Mouse (Mus musculus) forebrain, embryonic 13.5 days (tissue): Measurements from ENCODE around the gene Agpat1. TPM values are rescaled to one million over a fixed set of nuclear protein-coding genes. Genes with fewer than 3 reads are reported as not detected.

Experiments used
- ATAC-seq: fragments of 200-750 bp; cut with Nextera tagmentation; 2 replicates; pipeline ENCODE4 v1.8.0; 2017
- H3K27ac ChIP-seq: fragments of 300-500 bp; sonication (generic); 2 replicates; pipeline ENCODE4 v1.5.1; 2015; ENCODE audit warnings: inconsistent platforms, mild to moderate bottlenecking, moderate library complexity
- H3K27me3 ChIP-seq: fragments of 300-500 bp; sonication (generic); 2 replicates; pipeline ENCODE4 v1.6.1; 2015; ENCODE audit warnings: mild to moderate bottlenecking, inconsistent platforms
- H3K36me3 ChIP-seq: fragments of 300-500 bp; sonication (generic); 2 replicates; pipeline ENCODE4 v1.6.1; 2015; ENCODE audit warnings: mild to moderate bottlenecking, inconsistent platforms; ENCODE audit not compliant: poor library complexity, severe bottlenecking
- H3K4me1 ChIP-seq: fragments of 300-500 bp; sonication (generic); 2 replicates; pipeline ENCODE4 v1.6.1; 2015; ENCODE audit warnings: inconsistent platforms
- H3K4me2 ChIP-seq: fragments of 300-500 bp; sonication (generic); 2 replicates; pipeline ENCODE4 v1.6.1; 2015; ENCODE audit warnings: inconsistent platforms, mild to moderate bottlenecking, moderate library complexity
- H3K4me3 ChIP-seq: fragments of 300-500 bp; sonication (generic); 2 replicates; pipeline ENCODE4 v1.5.1; 2015; ENCODE audit warnings: mild to moderate bottlenecking, inconsistent platforms
- H3K9ac ChIP-seq: fragments of 300-500 bp; sonication (generic); 2 replicates; pipeline ENCODE4 v1.6.1; 2015; ENCODE audit warnings: mild to moderate bottlenecking, inconsistent platforms
- H3K9me3 ChIP-seq: fragments of 300-500 bp; sonication (generic); replicated peaks from 2 replicates; pipeline ENCODE4 v1.6.1; 2016; ENCODE audit warnings: inconsistent platforms
- WGBS: fragments of 180-500 bp; shearing (Covaris S2); methylation state at CpG from one replicate; pipeline ENCODE4 v1.1.7; 2015; 5-methylcytosine and 5-hydroxymethylcytosine counted together
- polyA plus RNA-seq: library from polyadenylated mRNA; unstranded; fragments of >200 nt; fragmentation: Nextera tagmentation; extraction: Ambion mirVana; gene quantifications from 2 replicates; pipeline ENCODE4 v1.2.1, GENCODE M21; 2015

Agpat1 gene
- polyA plus RNA-seq, 1 experiment from 2014 or later = 74.4 TPM

DNA sequence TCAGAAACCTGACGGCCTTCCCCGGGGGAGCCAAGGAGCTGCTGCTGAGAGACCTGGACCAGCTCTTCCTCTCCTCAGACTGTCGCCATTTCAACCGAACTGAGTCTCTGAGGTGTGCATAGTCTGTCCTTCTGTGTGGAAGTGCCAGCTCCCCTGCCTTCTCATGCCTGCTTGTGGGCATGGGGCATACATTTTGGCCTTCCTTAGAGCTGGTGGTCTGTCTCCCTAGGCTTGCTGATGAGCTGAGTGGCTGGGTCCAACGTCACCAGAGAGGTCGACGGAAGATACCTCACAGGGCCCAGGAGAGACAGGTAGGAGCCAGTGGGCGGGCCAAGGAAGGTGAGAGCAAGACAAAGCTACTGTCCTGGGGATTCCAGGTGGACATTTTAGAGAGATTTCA is 48.9 kb downstream of the Agpat1 start:
- Histone ChIP-seq H3K9ac (no peak overlapping the region), H3K4me1 (peaks cover 7% of the 10 kb centered on the region), H3K27ac (no peak overlapping the region), H3K9me3 (no peaks in the 10 kb centered on the region), H3K36me3 (peaks cover 70% of the 10 kb centered on the region), H3K27me3 (no peaks in the 10 kb centered on the region), H3K4me2 (no peak overlapping the region), H3K4me3 (no peak overlapping the region)
- 96% methylated on average over 8 of the region's 8 CpGs for WGBS
- no peak for ATAC-seq

GRCm38 (mm10) chr17:34653746-34654285 is 49.8 kb downstream of the Agpat1 start:
- H3K36me3 ChIP-seq = peaks cover 66% of the 10 kb centered on the region
- no peak overlapping the region for H3K4me3 ChIP-seq
- H3K27ac ChIP-seq = no peak overlapping the region
- no peaks in the 10 kb centered on the region; the same call in 1 of the 2 replicates for H3K4me1 ChIP-seq
- H3K27me3 ChIP-seq = peaks cover 1% of the 10 kb centered on the region; the same call in 1 of the 2 replicates
- H3K9me3 ChIP-seq = no peaks in the 10 kb centered on the region
- WGBS = 65% methylated on average over 9 of the region's 9 CpGs
- H3K9ac ChIP-seq = no peak overlapping the region
- no peak overlapping the region for H3K4me2 ChIP-seq
- no peak for ATAC-seq

- Histone ChIP-seq H3K4me1 (no peaks in the 10 kb centered on the region), H3K9ac (no peak overlapping the region), H3K36me3 (peaks cover 60% of the 10 kb centered on the region), H3K27ac (no peak overlapping the region), H3K4me2 (no peak overlapping the region), H3K27me3 (peaks cover 7% of the 10 kb centered on the region; the same call in 1 of the 2 replicates), H3K9me3 (no peaks in the 10 kb centered on the region), H3K4me3 (no peak overlapping the region)
- WGBS = 93% methylated on average over 13 of the region's 13 CpGs
- ATAC-seq = no peak
These were observed 50.3 kb downstream of the Agpat1 start for GRCm38 (mm10) chr17:34654392-34654791.

DNA sequence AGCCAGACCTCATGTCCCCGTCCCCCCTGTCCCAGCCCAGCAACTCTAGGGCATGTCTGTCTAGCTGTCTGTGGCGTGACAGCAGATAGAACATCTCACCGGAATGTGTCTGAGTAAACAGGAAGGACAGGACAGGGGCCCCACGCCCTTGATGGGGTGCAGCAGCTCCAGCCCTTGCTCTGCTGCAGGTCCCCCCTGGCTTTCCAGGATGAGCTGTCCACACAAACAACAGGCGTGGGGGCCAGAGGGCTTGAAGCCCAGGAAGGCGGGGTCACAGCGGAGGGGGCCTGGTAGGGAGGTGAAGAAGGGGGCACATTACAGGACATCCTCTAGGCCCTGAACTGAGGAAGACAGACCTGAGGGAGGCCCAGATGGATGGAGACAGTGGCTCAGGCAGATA is 51.1 kb downstream of the Agpat1 start:
- no peak overlapping the region for H3K27ac ChIP-seq
- ATAC-seq = no peak

GRCm38 (mm10) chr17:34655581-34655991 is 51.5 kb downstream of the Agpat1 start:
- no peaks in the 10 kb centered on the region for H3K4me1 ChIP-seq
- no peak overlapping the region for H3K4me3 ChIP-seq
- no peak overlapping the region for H3K9ac ChIP-seq
- peaks cover 19% of the 10 kb centered on the region for H3K27me3 ChIP-seq
- no peak overlapping the region for H3K4me2 ChIP-seq
- WGBS = 70% methylated on average over 4 of the region's 4 CpGs
- H3K36me3 ChIP-seq = peaks cover 48% of the 10 kb centered on the region
- H3K9me3 ChIP-seq = no peaks in the 10 kb centered on the region
- no peak overlapping the region for H3K27ac ChIP-seq
- ATAC-seq = 0 out of 2 replicates have a peak, but pooled peaks have one; percentile 16

More for the DNA sequence above, 51.1 kb downstream of the Agpat1 start:
- Histone ChIP-seq H3K9me3 (no peaks in the 10 kb centered on the region), H3K9ac (no peak overlapping the region), H3K4me2 (no peak overlapping the region), H3K4me3 (no peak overlapping the region), H3K36me3 (peaks cover 52% of the 10 kb centered on the region), H3K27me3 (peaks cover 15% of the 10 kb centered on the region), H3K4me1 (no peaks in the 10 kb centered on the region)
- 84% methylated on average over 7 of the region's 7 CpGs for WGBS

GRCm38 (mm10) chr17:34656666-34657065 is 52.6 kb downstream of the Agpat1 start:
- no peak overlapping the region for H3K4me2 ChIP-seq
- no peaks in the 10 kb centered on the region for H3K4me1 ChIP-seq
- no peak for ATAC-seq
- no peaks in the 10 kb centered on the region for H3K9me3 ChIP-seq
- no peak overlapping the region for H3K9ac ChIP-seq
- H3K4me3 ChIP-seq = no peak overlapping the region
- H3K36me3 ChIP-seq = peaks cover 37% of the 10 kb centered on the region
- peaks cover 30% of the 10 kb centered on the region for H3K27me3 ChIP-seq
- H3K27ac ChIP-seq = no peak overlapping the region
- WGBS = 51% methylated on average over 8 of the region's 8 CpGs

DNA sequence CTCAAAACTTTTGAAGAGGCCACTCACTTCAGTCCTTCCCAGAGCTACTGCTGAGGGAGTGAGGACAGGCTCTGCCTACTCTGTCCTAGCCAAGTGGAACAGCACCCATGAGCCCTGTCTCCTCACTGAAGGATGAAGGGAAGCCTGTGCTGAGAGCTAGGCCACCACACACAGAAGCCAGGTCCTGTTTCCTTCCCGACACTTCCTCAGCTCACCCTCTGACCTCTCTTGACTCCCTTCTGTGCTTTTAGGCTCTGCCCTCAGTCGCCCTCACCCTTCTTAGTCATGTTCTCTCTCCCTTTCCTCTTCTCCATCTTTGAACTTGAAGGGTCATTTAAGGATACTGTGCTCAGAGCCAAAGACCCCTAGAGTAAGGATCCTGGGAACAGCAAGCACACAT is 53.2 kb downstream of the Agpat1 start:
- peaks cover 31% of the 10 kb centered on the region for H3K27me3 ChIP-seq
- peaks cover 31% of the 10 kb centered on the region for H3K36me3 ChIP-seq
- H3K4me3 ChIP-seq = no peak overlapping the region
- no peaks in the 10 kb centered on the region for H3K4me1 ChIP-seq
- no peak overlapping the region for H3K9ac ChIP-seq
- no peak overlapping the region for H3K27ac ChIP-seq
- WGBS = 44% methylated on average over 2 of the region's 2 CpGs
- no peak overlapping the region for H3K4me2 ChIP-seq
- no peak for ATAC-seq
- no peaks in the 10 kb centered on the region for H3K9me3 ChIP-seq

DNA sequence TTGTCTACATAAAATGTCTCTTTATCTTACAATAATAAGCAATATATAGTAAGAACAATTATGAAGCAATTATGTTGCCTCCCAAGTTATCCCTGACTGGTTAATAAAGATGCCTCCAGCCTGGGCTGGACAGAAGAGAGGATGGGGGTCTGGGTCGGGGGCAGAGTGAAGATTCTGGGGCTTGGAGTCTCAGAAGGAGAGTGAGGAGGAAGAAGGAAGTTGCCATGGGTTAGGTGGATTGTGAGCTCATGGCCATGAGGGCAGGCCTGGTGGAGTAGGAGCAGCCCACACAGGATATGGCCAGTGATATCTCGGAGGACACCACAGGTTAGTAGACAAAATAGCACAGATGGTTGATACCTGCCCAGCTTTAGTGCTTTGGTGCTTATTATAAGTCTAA is 54.1 kb downstream of the Agpat1 start:
- no peak overlapping the region for H3K4me2 ChIP-seq
- no peak overlapping the region for H3K27ac ChIP-seq
- H3K4me1 ChIP-seq = no peaks in the 10 kb centered on the region
- peaks cover 23% of the 10 kb centered on the region for H3K36me3 ChIP-seq
- no peaks in the 10 kb centered on the region for H3K9me3 ChIP-seq
- WGBS = 87% methylated on average over 2 of the region's 2 CpGs
- ATAC-seq = no peak
- H3K4me3 ChIP-seq = no peak overlapping the region
- H3K9ac ChIP-seq = no peak overlapping the region
- H3K27me3 ChIP-seq = peaks cover 38% of the 10 kb centered on the region

- no peak overlapping the region for H3K4me3 ChIP-seq
- no peak overlapping the region for H3K4me2 ChIP-seq
- no peaks in the 10 kb centered on the region for H3K4me1 ChIP-seq
- peaks cover 42% of the 10 kb centered on the region for H3K27me3 ChIP-seq
- H3K9me3 ChIP-seq = no peaks in the 10 kb centered on the region
- H3K36me3 ChIP-seq = peaks cover 18% of the 10 kb centered on the region
- H3K9ac ChIP-seq = no peak overlapping the region
- no peak overlapping the region for H3K27ac ChIP-seq
- WGBS = 88% methylated on average over 3 of the region's 3 CpGs
- ATAC-seq = no peak
These were observed 54.5 kb downstream of the Agpat1 start for GRCm38 (mm10) chr17:34658591-34658990.

GRCm38 (mm10) chr17:34659181-34659896 is 55.3 kb downstream of the Agpat1 start:
- Histone ChIP-seq H3K4me1 (no peaks in the 10 kb centered on the region), H3K4me2 (no peak overlapping the region), H3K9me3 (no peaks in the 10 kb centered on the region), H3K36me3 (peaks cover 11% of the 10 kb centered on the region), H3K27me3 (peaks cover 45% of the 10 kb centered on the region), H3K9ac (no peak overlapping the region), H3K4me3 (no peak overlapping the region), H3K27ac (no peak overlapping the region)
- ATAC-seq = no peak
- WGBS = 70% methylated on average over 12 of the region's 12 CpGs

DNA sequence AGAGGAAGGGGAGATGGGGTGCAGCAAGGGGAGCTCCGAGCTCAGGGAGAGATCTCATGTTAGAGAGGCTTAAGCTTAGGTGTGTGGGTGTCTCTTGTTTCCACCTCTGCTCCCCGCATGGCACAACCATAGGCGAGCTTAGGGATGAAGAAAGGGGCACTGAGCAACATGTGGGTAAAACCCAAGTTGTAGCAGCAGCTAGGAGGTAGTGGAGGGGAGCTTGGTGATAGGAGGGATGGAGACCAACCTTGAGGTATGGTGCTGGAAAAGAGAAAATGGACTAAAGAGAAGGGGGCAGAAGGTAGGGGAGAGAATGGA is 55.8 kb downstream of the Agpat1 start:
- Histone ChIP-seq H3K4me2 (no peak overlapping the region), H3K4me3 (no peak overlapping the region), H3K4me1 (no peaks in the 10 kb centered on the region), H3K36me3 (peaks cover 7% of the 10 kb centered on the region), H3K27ac (no peak overlapping the region), H3K27me3 (peaks cover 45% of the 10 kb centered on the region), H3K9me3 (no peaks in the 10 kb centered on the region), H3K9ac (no peak overlapping the region)
- WGBS = 69% methylated on average over 3 of the region's 3 CpGs
- ATAC-seq = no peak

- H3K4me2 ChIP-seq = no peak overlapping the region
- no peaks in the 10 kb centered on the region for H3K9me3 ChIP-seq
- no peaks in the 10 kb centered on the region for H3K4me1 ChIP-seq
- H3K9ac ChIP-seq = no peak overlapping the region
- WGBS = 43% methylated on average over 10 of the region's 11 CpGs
- H3K36me3 ChIP-seq = peaks cover 2% of the 10 kb centered on the region
- no peak overlapping the region for H3K27ac ChIP-seq
- H3K27me3 ChIP-seq = peaks cover 49% of the 10 kb centered on the region
- no peak overlapping the region for H3K4me3 ChIP-seq
- ATAC-seq = no peak
These were observed 56.3 kb downstream of the Agpat1 start for GRCm38 (mm10) chr17:34660259-34660820.
